Mouse (Mus musculus) lung, postnatal 0 days (tissue): Measurements from ENCODE around the gene Nxpe4. TPM values are rescaled to one million over a fixed set of nuclear protein-coding genes. Genes with fewer than 3 reads are reported as not detected.

Source experiments
- ATAC-seq: fragments of 200-750 bp; cut with Nextera tagmentation; 2 replicates; pipeline ENCODE4 v1.8.0; 2017; ENCODE audit warnings: moderate library complexity
- DNase-seq: peaks from one replicate; pipeline ENCODE4 v3.0.0-alpha.2; 2016; ENCODE audit warnings: low spot score
- H3K27ac ChIP-seq: fragments of 300-500 bp; sonication (generic); 2 replicates; pipeline ENCODE4 v1.5.1; 2014; ENCODE audit warnings: antibody characterized with exemption, mild to moderate bottlenecking, low read length, mixed read lengths
- H3K27me3 ChIP-seq: fragments of 300-500 bp; sonication (generic); replicated peaks from 2 replicates; pipeline ENCODE4 v1.6.1; 2014; ENCODE audit warnings: low read length, mixed read lengths; ENCODE audit not compliant: insufficient read depth
- H3K36me3 ChIP-seq: fragments of 300-500 bp; sonication (generic); 2 replicates; pipeline ENCODE4 v1.6.1; 2014; ENCODE audit warnings: low read length, mixed read lengths; ENCODE audit not compliant: insufficient read depth
- H3K4me1 ChIP-seq: fragments of 300-500 bp; sonication (generic); 2 replicates; pipeline ENCODE4 v1.6.1; 2014; ENCODE audit warnings: antibody characterized with exemption, low read depth, low read length, mixed read lengths; ENCODE audit not compliant: insufficient read depth
- H3K4me2 ChIP-seq: fragments of 300-500 bp; sonication (generic); replicated peaks from 2 replicates; pipeline ENCODE4 v1.6.1; 2014; ENCODE audit warnings: low read depth, mild to moderate bottlenecking, low read length, moderate library complexity, mixed read lengths
- H3K4me3 ChIP-seq: fragments of 300-500 bp; sonication (generic); 2 replicates; pipeline ENCODE4 v1.5.1; 2014; ENCODE audit warnings: low read depth, low read length
- H3K9ac ChIP-seq: fragments of 300-500 bp; sonication (generic); replicated peaks from 2 replicates; pipeline ENCODE4 v1.6.1; 2014; ENCODE audit warnings: low read depth, mild to moderate bottlenecking
- H3K9me3 ChIP-seq: fragments of 300-500 bp; sonication (generic); 2 replicates; pipeline ENCODE4 v1.6.1; 2016; ENCODE audit warnings: low read length, mixed read lengths
- CTCF ChIP-seq: IDR thresholded peaks from 2 replicates; pipeline ENCODE4 v1.5.1; 2016; ENCODE audit warnings: antibody characterized with exemption, mild to moderate bottlenecking
- EP300 ChIP-seq: IDR thresholded peaks from 2 replicates; pipeline ENCODE4 v1.6.1; 2016; ENCODE audit warnings: antibody characterized with exemption, mild to moderate bottlenecking, control low read depth
- WGBS: fragments of 180-500 bp; shearing (Covaris S2); extraction: QIAGEN DNeasy Blood & Tissue Kit; methylation state at CpG from one replicate; pipeline ENCODE4 v1.1.7; 2014; 5-methylcytosine and 5-hydroxymethylcytosine counted together
- polyA plus RNA-seq: library from polyadenylated mRNA; unstranded; fragments of >200 nt; fragmentation: Nextera tagmentation; extraction: Ambion mirVana; gene quantifications from 2 replicates; pipeline ENCODE4 v1.2.1, GENCODE M21; 2015

Nxpe4 gene
- polyA plus RNA-seq, 1 experiment from 2014 or later = 8.6 TPM

DNA sequence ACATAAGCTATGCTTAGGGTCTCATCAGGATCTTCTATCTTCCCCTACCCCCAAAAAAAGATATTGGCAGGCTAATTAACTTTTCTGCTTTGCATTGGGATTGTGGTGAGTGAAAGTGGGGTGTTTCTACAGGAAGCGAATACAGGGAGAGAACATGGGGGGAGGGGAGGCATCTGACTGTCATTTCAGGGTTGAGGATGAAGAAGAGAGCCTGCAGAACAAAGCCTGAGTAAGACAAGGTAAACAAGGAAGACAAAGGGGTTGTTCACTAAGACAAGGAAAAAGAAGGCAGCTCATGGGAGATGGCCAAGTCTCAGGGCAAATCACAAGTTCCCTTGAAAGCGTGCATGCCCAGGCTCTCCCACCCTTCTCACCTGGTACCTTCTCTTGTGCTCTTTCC lies 256.6 kb downstream of the Nxpe4 start:
- no peaks in the 10 kb centered on the region for H3K4me1 ChIP-seq

DNA sequence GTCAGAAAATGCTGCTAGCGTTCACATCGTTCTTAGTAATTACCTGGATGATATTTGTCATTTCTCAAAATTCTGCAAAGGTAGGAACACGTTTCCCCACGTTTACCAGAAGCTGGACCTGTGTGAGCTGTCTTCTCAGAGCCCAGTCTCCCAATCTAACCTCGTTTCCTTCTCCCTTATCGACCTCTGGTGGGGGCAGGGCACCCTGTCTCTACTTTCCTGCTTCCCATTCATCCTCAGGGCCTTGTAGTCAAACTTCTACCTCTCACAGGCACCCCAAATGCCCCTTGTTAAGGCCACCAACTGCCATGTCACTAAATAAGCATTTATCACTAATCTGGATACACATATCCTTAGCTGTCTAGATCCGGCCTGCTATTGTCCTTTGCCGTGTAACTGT lies 257.0 kb downstream of the Nxpe4 start:
- H3K9me3 ChIP-seq = no peaks in the 10 kb centered on the region
- H3K4me3 ChIP-seq = no peak overlapping the region
- 56% methylated on average over 8 of the region's 8 CpGs for WGBS
- no peaks in the 10 kb centered on the region for H3K4me1 ChIP-seq
- ATAC-seq (no peak), DNase-seq (no peak)
- H3K27ac ChIP-seq = no peak overlapping the region
- no peak overlapping the region for H3K9ac ChIP-seq
- H3K27me3 ChIP-seq = no peaks in the 10 kb centered on the region
- no peak overlapping the region for H3K4me2 ChIP-seq
- no peaks in the 10 kb centered on the region for H3K36me3 ChIP-seq
- TF ChIP-seq EP300 = no peak
- TF ChIP-seq CTCF = no peak

More for the DNA sequence above, 256.6 kb downstream of the Nxpe4 start:
- H3K4me2 ChIP-seq = no peak overlapping the region
- H3K9me3 ChIP-seq = no peaks in the 10 kb centered on the region
- TF ChIP-seq EP300 (no peak), CTCF (no peak)
- H3K27ac ChIP-seq = no peak overlapping the region
- DNase-seq = no peak
- H3K9ac ChIP-seq = no peak overlapping the region
- no peaks in the 10 kb centered on the region for H3K36me3 ChIP-seq
- 63% methylated on average over 2 of the region's 2 CpGs for WGBS
- no peak overlapping the region for H3K4me3 ChIP-seq
- no peaks in the 10 kb centered on the region for H3K27me3 ChIP-seq
- no peak for ATAC-seq

DNA sequence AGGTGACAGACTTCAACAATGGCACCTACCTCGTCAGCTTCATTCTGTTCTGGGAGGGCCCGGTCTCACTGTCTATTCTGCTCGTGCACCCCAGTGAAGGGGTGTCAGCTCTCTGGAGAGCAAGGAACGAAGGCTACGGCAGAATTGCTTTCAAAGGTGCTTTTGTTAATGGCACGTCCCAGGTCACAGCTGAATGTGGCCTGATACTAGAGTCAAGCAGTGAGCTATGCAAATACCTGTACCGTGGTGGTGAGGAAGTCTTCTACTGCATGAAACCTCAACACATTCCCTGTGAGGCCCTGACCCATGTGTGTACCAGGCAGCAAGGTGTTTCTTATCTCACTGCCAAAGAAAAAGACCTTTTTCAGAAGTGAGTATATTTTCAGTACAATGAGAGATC lies 258.6 kb downstream of the Nxpe4 start:
- DNase-seq (no peak), ATAC-seq (no peak)
- no peaks in the 10 kb centered on the region for H3K4me1 ChIP-seq
- H3K4me3 ChIP-seq = no peak overlapping the region
- no peak overlapping the region for H3K9ac ChIP-seq
- no peaks in the 10 kb centered on the region for H3K9me3 ChIP-seq
- no peak overlapping the region for H3K4me2 ChIP-seq
- WGBS = 56% methylated on average over 7 of the region's 7 CpGs
- no peaks in the 10 kb centered on the region for H3K36me3 ChIP-seq
- no peak for TF ChIP-seq EP300
- no peak for TF ChIP-seq CTCF
- H3K27ac ChIP-seq = no peak overlapping the region
- no peaks in the 10 kb centered on the region for H3K27me3 ChIP-seq

DNA sequence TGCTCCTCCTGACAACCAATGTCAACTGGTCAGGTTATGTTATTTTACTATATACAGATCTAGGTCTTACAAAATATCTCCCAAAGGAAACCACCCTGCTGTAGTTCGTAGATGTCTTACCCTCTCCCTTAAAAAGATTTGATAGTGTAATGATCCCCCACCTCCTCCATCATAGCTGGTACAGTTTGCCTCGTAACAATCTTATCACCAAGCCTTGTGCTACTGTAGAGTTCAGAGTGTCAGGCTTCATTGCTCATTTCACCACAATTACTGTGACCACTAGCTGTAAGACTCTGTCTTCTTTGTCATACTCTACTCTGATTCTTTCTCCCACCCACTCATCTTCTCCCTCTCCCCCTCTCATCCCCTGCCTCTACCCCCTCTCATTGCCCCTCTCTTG lies 259.2 kb downstream of the Nxpe4 start:
- Histone ChIP-seq H3K27ac (no peak overlapping the region), H3K4me1 (no peaks in the 10 kb centered on the region), H3K36me3 (no peaks in the 10 kb centered on the region), H3K4me3 (no peak overlapping the region), H3K9ac (no peak overlapping the region), H3K27me3 (no peaks in the 10 kb centered on the region), H3K4me2 (no peak overlapping the region), H3K9me3 (no peaks in the 10 kb centered on the region)
- WGBS = 56% methylated on average over 2 of the region's 2 CpGs
- TF ChIP-seq EP300 (no peak), CTCF (no peak)
- DNase-seq = no peak
- no peak for ATAC-seq

DNA sequence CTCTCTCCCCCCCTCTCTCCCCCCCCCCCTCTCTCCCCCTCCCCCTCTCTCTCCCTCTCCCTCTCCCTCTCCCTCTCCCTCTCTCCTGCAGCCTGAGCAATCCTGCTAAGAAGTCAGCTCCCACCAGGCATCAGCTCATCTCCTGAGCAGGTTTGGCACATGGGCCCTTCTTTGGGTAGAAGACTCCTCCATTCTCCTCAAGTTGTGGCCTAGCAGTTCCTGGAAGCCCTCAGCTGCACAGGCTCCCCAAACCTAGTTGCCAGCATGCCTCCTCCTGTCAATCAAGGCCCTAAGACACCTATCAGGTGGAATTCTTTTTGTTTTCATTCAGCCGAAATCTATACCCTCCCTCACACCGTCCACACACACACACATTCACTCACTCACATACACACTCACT lies 259.7 kb downstream of the Nxpe4 start:
- Histone ChIP-seq H3K9me3 (no peaks in the 10 kb centered on the region), H3K9ac (no peak overlapping the region), H3K36me3 (no peaks in the 10 kb centered on the region), H3K4me3 (no peak overlapping the region), H3K27me3 (no peaks in the 10 kb centered on the region), H3K27ac (no peak overlapping the region), H3K4me2 (no peak overlapping the region), H3K4me1 (no peaks in the 10 kb centered on the region)
- no peak for ATAC-seq
- no peak for DNase-seq
- TF ChIP-seq CTCF (no peak), EP300 (no peak)
- WGBS = 65% methylated on average over 2 of the region's 2 CpGs

DNA sequence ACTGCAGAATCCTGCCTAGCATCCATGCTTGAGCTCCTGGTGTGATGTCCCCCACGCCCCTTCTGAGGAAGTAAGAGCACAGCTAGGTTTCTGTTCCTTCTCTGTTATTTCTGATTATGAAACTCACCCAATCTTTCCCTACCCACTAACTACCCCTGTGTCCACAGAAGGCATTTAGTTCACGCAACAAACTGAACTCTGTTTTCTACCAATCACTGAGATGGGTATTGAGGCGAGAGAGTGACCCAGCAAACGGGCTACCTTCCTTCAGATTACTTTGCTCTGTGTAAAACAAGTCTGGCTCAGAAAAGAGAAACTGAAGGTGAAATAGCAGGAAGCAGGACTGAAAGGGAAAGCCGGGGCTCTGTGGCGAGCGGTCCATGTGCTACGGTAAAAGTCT lies 260.6 kb downstream of the Nxpe4 start:
- no peak overlapping the region for H3K4me3 ChIP-seq
- no peaks in the 10 kb centered on the region for H3K4me1 ChIP-seq
- 78% methylated on average over 8 of the region's 8 CpGs for WGBS
- no peaks in the 10 kb centered on the region for H3K36me3 ChIP-seq
- ATAC-seq (no peak), DNase-seq (peak; percentile 43)
- no peaks in the 10 kb centered on the region for H3K9me3 ChIP-seq
- H3K27ac ChIP-seq = no peak overlapping the region
- H3K4me2 ChIP-seq = no peak overlapping the region
- no peaks in the 10 kb centered on the region for H3K27me3 ChIP-seq
- TF ChIP-seq CTCF = no peak
- TF ChIP-seq EP300 = no peak
- no peak overlapping the region for H3K9ac ChIP-seq

GRCm38 (mm10) chr9:48423256-48423655 lies 261.4 kb downstream of the Nxpe4 start:
- Histone ChIP-seq H3K36me3 (no peaks in the 10 kb centered on the region), H3K9ac (no peak overlapping the region), H3K9me3 (no peaks in the 10 kb centered on the region), H3K27ac (no peak overlapping the region), H3K4me2 (no peak overlapping the region), H3K4me1 (no peaks in the 10 kb centered on the region), H3K4me3 (no peak overlapping the region), H3K27me3 (no peaks in the 10 kb centered on the region)
- DNase-seq = no peak
- WGBS = 33% methylated on average over 1 of the region's 1 CpGs
- no peak for ATAC-seq
- TF ChIP-seq EP300 (no peak), CTCF (no peak)
